Mouse (Mus musculus) common myeloid progenitor, adult 5-6 weeks (primary cell): ENCODE measurements around the gene Ccdc194. TPM values are rescaled to one million over a fixed set of nuclear protein-coding genes. Genes with fewer than 3 reads are reported as not detected.
"Not testable (repeated sequence)": the region's sequence is repeated elsewhere in the genome, so short reads cannot be mapped to it uniquely, and the experiment has no call there.

Experiments used
- ATAC-seq: replicated peaks from 2 replicates; pipeline ENCODE4 v1.8.0; 2016; ENCODE audit warnings: low read depth, mild to moderate bottlenecking, moderate TSS enrichment, inconsistent platforms; ENCODE audit not compliant: poor library complexity, severe bottlenecking
- total RNA-seq: library from RNA; stranded (forward); fragments of 200-1000, 187-1606 nt; gene quantifications from 2 replicates; pipeline ENCODE4 v1.2.3, GENCODE M21; 2017

The Ccdc194 gene
- total RNA-seq, 1 experiment from 2014 or later: not detected

DNA sequence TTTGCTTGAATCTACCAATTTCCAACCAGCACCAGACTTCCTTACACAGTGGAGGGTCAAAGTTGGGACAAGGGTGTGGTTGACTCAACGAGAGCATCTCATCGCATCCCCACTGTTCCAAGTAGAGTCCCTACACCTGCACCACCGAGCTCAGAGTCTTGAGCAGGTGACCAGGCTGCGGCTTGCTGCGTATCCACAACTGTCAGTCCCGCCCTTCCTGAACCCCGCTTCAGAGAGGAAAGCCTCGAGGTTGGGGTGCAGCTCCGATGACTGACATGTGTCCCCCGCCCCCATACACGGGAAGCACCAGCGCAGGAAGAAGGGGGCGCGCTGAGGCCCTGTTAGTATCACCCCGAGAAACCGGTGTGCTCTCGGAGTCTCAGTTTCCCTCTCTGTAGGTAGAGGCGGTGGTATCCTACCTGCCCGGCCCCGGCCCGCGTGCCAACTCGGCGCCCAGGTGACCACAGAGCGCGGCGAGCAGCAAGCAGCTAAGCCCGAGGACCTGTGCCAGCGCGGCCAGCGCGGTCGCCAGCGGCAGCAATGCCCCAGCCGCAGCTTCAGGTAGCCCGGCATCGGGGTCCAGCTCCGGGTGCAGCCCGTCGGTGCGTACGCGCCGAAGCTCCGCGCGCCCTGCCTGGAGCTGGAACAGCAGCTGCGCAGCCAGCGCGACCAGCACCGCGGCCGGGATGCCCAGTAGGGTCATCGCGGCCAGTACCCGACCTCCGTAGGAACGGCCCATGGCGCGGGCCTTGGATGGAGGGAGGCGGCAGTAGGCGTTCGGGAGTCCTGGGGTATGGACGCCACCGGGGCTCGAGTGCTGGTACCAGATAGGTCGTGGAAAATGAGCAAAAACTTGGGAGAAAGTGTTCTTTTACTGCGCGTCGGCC lies 32.8 kb upstream of the Ccdc194 start, which contains the start of gene Tmem221:
Gene Tmem221 (minus strand): TSS at position 801 of the 887 bp plus-strand sequence.
- no peak for ATAC-seq

DNA sequence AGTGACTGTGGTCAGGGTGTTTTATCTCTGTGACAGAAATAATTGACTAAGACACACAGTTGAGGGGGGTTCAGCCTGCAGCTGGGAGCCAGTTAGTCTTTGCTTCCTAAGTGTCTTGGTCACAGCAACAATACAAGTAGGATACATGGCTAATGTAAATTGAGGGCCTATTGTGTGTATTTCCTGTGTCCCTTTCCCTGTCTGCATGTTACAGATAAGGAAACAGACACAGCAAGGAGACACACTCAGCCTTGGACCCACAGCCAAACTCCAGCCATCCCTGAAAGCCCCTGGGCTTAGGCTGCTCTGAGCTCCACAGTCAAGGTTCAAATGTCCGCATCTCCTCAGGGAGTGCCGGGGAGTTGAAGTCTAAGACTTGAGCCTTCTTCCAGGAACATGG lies 29.1 kb upstream of the Ccdc194 start:
- ATAC-seq: no peak

DNA sequence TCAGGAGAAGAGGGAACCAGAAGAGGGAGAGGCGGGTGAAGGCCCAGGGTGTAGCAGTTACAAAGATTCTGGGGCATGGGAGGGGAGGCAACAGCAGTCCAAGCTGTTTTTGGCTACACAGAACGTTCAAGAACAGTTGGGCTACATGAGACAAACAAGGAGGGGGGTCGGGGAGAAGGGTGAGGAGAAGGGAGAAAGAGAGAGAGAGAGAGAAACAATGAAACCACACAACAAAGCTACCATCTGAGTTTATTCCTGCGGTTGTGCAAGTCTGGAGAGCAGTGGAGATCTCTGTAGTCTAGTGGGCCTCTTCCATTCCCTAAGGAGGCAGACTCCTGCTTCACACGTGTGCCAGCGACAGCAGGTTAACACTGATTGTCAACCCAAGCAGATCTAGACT lies 28.5 kb upstream of the Ccdc194 start:
- ATAC-seq: no peak

DNA sequence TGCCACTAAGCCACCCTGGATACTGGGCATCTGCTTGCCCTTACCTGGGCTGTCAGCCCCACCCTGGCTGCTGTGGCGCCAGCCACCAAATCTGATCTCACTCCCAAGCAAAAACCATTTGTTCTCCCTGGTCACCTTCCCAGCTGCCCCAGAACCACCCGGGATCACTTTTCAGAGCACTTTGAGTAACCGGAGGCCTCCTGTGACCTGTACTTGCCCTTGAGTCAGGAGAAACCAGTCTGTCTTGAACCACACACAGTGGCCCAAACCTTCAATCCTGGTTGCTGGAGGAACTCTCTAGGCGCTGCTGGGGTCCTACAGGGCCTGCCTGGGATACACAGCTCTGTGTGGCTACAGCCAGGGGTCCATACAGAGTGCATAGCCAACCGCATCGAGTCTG lies 27.3 kb upstream of the Ccdc194 start:
- no peak for ATAC-seq

GRCm38 (mm10) chr8:71550754-71551153 lies 25.2 kb upstream of the Ccdc194 start:
- ATAC-seq: no peak

- ATAC-seq: no peak
Measured at GRCm38 (mm10) chr8:71547590-71547989, 22.1 kb upstream of the Ccdc194 start.

DNA sequence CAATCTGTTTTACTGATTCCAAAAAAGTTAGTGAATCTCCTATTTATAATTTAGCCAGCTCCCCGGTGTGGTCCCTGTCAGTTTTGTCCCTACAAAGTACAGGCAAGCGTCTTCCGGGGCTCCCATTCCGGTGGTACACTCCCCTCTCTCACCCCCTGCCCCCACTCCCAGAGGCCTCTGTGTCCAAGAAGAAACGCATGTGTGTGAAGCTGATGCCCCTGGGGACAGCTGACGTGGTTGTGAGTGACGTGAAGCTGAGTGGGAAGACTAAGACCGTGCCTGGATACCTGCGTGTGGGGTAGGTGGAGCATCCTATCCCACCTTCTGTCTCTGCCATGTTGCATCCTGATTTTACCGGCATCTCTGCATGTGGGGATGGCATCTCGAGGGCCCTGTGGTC lies 19.5 kb upstream of the Ccdc194 start:
- no peak for ATAC-seq

- ATAC-seq: no peak
Measured at GRCm38 (mm10) chr8:71543755-71544154, 18.2 kb upstream of the Ccdc194 start.

DNA sequence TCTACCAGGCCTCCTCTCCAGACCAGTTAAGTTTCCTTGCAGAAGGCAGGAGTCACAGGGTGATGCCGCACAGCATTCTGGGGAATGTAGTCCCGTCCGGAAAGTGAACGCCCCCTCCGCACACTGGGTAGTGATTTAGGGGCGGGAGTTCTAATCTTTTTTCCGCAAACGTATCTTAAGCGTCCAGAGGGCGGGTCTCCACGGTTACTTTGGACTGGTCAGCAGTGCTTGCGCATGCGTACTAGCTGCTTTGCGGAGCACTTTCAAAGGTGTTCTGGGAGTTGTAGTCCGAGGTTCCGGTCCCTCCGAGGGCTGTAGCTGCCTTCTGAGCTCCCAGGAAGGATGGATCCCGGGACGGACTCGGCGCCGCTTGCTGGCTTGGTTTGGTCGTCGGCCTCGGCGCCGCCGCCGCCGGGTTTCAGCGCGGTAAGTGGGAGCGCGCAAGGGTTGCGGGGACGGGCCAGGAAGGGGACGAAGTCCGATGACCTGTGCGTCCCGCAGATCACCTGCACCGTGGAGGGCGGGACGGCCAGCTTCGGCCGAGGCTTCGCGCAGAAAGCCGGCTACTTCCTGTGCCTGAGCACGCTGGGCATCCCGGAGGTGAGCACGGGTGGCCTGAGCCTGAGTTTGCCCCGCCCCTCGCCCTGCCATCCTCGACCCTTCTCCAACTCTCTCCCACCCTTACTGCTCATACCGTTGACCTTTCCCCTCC lies 17.3 kb upstream of the Ccdc194 start, which contains the start of gene Mvb12a:
Gene Mvb12a (plus strand): TSS at position 291 of the 712 bp plus-strand sequence.
- ATAC-seq: peak; percentile 98

GRCm38 (mm10) chr8:71537028-71537867 lies 11.7 kb upstream of the Ccdc194 start, which contains the start of gene Bst2:
Bst2 (minus strand) TSS chr8:71537456.
- peak; percentile 94 for ATAC-seq

DNA sequence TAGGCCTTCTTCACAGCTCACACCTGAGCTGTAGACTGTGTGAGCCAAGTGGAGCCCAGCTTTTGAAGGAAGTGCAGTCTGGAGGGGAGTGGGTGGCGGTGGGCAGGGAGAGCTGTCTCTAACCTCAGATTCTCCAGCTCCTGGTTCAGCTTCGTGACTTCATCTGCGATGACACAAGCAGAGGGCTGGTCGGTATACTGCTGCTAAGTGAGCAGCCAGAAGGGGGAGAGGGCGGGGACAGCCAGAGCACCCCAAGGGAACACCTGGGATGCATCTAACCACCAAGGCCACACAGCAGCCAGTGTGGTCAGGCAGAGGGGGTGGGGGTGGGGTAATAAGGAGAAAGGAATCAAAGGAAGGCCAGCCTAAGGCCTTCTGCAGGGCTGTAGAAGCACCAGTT lies 10.2 kb upstream of the Ccdc194 start:
- ATAC-seq: peak; percentile 46

DNA sequence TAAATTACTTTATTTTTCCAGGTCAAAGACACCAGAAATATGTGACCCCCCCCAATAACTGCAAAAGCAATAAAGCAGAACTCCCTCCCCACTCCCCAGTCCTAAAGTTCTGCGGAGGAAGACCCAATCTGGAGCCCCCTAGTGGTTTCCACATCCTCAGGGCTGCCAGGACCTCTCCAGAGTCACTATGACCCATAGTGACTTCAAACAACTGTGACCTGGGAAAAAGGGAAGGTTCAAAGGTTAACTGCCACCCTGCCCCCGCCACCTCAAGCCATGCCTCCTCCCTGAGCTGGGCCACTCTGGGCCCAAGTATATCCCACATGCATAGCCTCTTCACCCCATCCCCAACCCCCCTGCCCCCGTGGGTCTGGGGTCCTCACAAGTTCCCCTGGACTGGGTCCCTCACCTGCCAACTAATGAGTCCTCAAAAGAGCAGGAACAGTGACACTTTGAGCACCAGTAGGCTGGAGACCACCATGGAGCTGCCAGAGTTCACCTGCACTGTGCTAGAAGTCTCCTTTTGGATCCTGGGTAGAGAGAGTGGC lies 8.8 kb upstream of the Ccdc194 start:
- no peak for ATAC-seq

- ATAC-seq: not testable (repeated sequence)
Measured at GRCm38 (mm10) chr8:71530735-71531467, 5.4 kb upstream of the Ccdc194 start.

DNA sequence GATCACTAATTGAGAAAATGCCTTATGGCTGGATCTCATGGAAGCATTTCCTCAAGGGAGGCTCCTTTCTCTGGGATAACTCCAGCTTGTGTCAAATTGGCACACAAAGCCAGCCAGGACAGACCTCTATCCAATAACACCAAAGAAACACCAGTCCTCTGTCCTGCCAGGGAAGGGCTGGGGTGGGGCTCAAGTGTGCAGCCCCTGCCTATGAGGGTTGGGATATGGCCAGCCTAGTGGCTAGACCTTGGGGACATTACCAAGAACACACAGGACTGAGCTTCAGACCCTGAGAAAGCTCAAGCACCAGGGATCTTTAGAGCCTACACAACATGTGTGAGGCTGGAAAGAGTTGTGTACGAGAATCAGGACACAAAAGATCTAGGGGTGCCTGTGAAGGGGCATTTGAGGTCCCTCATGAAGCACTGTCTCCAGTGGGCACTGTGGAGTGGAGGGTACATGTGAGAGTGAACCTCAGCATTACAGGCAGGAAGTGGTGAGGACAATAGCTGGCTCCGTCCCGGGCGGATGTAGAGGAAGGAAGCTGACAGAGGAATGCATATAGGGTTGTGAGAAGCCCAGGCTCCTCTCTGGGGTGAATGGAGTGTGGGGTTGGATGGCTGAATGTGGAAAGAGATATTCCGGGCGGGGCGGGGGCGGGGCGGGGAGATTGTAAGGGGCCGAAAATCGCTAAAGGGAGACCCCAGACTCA lies 3.0 kb upstream of the Ccdc194 start:
- ATAC-seq: peak; percentile 89

DNA sequence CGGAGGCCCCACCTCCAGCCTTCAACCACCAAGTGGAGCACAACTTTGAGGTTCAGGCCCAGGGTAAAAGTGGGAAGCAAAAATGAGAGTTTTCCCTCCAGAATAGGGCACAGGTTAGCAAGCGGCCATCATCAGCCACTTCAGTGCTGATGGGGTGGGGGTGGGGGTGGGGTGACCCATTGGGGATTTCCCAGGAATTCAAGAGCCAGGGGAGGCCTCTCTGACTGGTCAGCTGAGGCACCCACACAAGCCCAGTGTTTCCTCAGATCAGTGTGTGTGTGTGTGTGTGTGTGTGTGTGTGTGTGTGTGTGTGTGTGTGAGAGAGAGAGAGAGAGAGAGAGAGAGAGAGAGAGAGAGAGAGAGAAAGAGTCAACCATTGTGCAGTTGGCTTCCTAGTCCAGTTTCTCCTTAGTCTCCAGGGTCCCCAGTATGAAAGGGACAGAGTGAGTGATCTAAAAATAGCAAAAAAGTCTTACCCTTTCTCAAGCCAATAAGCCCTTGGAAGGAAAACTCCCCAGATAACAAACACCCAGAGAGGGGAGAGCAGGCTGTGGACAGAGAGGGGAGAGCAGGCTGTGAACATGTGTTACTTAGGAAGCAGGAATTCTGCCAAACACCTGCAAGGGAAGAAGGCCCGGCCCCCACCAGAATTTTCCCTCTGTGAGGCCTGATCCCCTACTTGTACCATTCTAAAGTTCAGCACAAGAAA lies 1.8 kb upstream of the Ccdc194 start:
- no peak for ATAC-seq

DNA sequence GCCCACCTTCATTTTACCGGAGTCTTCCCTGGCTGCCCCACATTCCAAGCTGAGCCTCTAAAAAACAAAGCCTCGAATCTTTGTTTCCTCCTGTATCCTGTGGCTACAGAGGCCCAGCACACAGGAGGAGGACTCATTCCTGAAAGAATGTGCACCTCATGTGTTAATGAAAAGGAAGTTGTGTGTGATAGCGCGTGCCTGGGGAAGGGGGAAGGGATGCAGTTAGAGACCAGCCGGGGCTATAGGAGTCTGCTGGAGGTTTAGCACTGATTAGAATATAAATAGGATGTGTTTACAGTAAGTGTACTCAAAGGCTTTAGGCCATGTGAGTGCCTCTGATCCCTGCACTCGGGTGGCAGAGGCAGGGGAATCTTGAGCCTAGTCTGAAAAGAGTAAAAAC lies 761 bp upstream of the Ccdc194 start:
- ATAC-seq: no peak

- ATAC-seq: peak; percentile 96
Measured at GRCm38 (mm10) chr8:71521634-71522033, 3.9 kb downstream of the Ccdc194 start.
